Mouse (Mus musculus): ENCODE data around the gene Myo1f.

Myo1f gene

GRCm38 (mm10) chr17:33555223-33555855 is at the start of gene Myo1f:
Gene Myo1f (plus strand): TSS chr17:33555707.
- DNase-seq (ENCODE audit: low spot score), result no peak

GRCm38 (mm10) chr17:33508386-33508785 is 47.1 kb upstream of the Myo1f start:
- no peak for DNase-seq (ENCODE audit: low spot score)

DNA sequence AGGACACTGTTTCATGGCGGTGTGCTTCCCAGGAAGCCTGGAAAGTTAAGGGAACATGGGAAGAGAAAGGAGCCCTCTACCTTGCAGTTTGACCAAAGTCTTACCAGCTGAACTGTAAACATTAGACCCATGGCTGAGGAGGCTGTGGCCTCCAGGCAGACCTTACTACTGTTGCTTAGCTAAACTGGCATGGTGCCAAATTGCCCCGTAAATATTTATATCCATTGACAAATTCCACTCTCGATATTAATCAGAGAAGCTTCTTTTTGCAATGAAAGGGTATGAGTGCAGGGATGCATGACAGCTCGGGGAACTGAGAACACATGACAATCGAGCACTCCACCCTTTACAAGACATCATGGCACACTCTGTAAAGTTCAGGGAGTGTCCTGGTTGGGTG is 45.3 kb upstream of the Myo1f start:
- no peak for DNase-seq (ENCODE audit: low spot score)

- DNase-seq (ENCODE audit: low spot score), result no peak
Observed at GRCm38 (mm10) chr17:33512441-33513415, 42.8 kb upstream of the Myo1f start.

DNA sequence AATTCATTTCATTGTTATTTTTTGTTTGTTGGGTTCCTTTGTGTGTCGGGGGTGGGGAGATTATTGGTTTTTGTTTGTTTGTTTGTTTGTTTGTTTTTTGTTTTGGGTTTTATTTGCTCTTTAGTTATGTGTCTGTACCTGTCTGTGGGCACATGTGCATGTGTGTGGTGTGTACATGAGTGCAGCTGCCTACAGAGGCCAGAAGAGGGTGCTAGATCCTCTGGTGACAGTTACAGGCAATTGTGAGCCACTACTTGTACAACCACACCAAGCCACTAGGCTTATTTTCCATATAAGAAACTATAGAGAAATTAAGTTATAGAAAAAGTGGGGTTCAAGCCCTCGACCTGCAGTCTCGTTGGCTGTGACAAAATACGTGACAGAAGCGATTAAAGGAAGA is 41.6 kb upstream of the Myo1f start:
- no peak for DNase-seq (ENCODE audit: low spot score)

DNA sequence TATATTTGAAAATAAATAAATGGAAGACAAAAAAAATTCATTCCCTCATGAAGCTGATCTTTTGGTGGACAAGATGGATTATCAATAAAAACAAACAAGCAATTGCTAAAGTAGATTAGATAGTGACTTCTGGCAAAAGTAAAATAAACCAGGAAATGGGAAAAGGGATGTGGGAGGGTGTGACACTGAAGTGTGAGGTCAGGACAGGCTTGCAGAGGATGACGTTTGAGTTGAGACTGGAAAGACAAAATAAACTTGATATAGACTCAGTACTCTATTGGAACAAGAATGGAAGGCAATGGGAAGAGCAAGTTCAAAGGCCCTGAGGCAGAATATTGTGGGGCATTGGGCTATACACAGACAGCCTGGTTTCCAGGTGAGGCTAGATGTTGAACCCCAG is 35.1 kb upstream of the Myo1f start:
- DNase-seq (ENCODE audit: low spot score), result no peak

- DNase-seq (ENCODE audit: low spot score), result no peak
Observed at GRCm38 (mm10) chr17:33523431-33523917, 32.0 kb upstream of the Myo1f start.

DNA sequence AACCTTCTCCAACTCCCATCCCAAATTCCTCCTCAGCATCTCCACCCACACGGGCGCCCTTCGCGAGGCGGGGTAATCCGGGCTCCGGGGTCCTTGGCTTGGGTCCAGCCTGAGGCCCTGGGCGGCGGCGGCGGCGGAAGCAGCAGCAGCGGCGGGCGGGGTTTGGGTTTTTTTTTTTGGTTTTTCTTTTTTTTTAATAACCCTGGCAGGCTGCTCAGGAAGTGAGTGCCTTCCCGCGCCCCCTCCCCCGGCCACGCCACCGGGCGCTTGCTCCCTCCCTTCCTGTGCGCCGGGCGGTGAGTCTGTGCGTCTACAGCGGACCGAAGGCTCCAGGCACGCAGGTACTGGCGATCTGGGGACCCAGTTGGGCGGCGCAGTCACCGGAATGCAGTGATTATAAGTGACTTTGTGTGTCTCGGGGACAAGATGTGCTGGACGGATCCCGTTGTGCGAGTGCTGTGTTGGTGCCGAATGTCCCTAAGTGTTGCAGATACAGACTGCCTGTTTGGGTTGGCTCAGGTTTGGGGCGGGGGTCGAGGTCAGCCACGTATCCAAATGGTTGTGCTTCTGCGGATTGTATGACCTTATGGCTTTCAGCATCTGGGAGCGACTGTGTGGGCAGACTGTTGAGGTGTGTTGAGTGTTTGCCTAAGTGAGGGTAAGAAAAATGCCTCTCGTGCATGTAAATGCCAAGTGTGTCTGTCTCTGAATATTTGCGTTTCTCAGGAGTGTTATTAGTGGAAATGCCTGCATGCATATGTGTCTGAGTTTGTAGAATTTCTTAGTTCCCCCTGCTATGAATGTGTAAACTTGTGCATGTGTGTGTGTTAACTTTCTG is 31.4 kb upstream of the Myo1f start, which contains the start of gene Adamts10:
Adamts10 (plus strand) TSS at position 287 of the 838 bp plus-strand sequence.
- DNase-seq (ENCODE audit: low spot score), result peak; percentile 73

DNA sequence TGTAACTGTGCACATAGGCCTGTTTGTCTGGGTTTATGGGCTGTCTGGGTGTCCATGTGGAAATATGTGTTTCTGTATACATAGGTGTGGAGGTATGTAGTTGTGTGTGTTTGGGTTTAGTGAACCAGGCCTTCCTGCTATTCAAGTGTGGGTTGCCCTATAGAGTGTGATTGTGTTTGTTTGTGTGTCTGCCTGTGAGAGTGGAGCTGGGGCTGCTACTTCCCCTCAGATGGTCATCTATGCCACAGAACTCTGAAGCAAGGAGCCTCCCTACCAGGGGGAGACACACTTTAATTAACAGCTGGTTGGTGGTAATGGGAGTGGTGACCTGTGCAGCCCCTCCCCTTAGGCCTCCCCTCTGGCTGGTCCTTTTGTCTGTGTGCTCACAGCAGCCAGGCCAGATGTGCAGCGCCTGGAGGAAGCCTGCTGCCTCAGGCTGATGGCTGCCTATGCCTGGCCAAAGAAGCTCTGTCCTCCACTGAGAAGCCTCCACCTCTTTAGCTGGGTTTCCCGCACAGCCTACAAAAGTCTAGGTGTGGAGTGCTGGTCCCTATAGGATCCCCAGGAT is 30.6 kb upstream of the Myo1f start:
- DNase-seq (ENCODE audit: low spot score), result no peak

GRCm38 (mm10) chr17:33526506-33526905 is 29.0 kb upstream of the Myo1f start:
- DNase-seq (ENCODE audit: low spot score), result no peak

DNA sequence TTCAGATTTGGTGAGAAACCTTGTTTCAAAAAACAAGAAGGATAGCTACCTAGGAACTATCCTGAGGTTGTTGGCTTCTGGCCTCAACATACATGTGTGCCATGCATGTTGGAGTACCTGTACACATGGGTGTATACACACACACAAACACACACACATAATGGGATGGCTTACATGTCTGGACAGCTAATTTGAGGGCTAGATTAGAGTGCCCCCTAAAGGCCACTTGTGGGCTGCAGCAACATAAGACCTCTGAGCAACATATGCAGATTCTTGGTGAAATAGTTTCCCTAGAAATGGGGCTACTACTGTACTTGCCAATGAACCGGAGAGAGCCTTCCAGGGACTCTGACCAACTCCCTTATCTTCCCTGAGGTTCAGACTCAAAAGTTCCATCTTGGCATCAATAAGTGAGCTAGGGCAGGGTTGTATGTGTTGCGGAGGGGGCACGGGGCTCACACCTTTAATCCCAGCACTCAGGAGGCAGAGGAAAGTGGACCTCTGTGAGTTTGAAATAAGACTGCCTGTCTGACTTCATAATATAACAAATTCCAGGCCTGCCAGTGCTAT is 16.3 kb upstream of the Myo1f start:
- DNase-seq (ENCODE audit: low spot score), result peak; percentile 40

DNA sequence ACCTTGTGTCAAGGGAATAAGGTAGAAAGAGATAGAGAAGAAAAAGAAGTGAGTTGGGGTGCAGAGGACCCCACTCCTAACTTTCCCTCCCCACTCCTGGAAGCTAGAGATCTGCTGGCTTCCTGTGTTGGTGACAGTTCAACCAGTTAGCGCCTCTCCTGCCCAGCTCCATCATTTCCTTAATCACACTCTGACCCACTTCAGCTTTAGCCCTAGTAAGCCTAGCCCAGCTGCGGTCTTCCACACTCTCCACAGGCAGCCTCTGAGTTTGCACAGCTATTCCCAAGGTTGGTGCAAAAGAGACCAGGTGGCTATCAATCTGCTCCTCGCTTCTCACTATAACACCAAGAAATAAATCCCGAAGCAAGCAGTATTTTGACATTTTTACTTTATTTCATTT is 15.6 kb upstream of the Myo1f start:
- no peak for DNase-seq (ENCODE audit: low spot score)

- no peak for DNase-seq (ENCODE audit: low spot score)
Observed at GRCm38 (mm10) chr17:33549212-33549611, 6.3 kb upstream of the Myo1f start.

DNA sequence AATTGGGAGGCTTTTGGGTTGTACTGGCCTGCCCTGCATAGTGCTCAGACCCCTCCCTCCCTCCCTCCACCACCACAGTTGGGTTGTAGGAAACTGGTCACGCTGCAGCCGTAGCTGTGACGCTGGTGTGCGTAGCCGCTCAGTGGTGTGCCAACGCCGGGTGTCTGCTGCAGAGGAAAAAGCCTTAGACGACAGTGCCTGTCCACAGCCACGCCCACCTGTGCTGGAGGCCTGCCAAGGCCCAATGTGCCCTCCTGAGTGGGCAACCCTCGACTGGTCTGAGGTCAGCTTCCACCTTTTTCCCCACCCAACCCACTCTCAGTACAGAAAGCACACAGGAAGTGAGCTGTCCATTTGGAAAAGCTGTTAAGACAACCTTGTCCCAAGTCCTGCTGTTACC is 5.1 kb upstream of the Myo1f start:
- DNase-seq (ENCODE audit: low spot score), result no peak

GRCm38 (mm10) chr17:33552113-33552512 is 3.4 kb upstream of the Myo1f start:
- no peak for DNase-seq (ENCODE audit: low spot score)

DNA sequence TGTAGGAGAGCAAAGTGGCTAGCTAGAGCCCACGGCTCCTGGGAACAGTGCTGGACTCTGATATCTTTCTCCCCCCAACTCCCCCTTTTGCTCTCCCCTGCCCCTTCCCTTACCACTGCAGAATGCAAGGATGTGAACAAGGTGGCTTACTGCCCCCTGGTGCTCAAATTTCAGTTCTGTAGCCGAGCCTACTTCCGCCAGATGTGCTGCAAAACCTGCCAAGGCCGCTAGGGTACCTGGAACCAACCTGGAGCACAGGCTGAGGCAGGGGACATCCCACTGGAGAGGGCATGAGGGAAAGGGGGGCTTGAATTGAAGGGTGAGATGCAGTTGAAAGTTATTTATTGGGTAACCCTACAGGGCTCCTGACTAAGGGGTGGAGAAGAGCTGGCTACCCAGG is 2.5 kb upstream of the Myo1f start:
- peak; percentile 17 for DNase-seq (ENCODE audit: low spot score)

GRCm38 (mm10) chr17:33554536-33554935 is 971 bp upstream of the Myo1f start:
- no peak for DNase-seq (ENCODE audit: low spot score)

GRCm38 (mm10) chr17:33557922-33558321 is 2.4 kb downstream of the Myo1f start:
- DNase-seq (ENCODE audit: low spot score), result no peak

DNA sequence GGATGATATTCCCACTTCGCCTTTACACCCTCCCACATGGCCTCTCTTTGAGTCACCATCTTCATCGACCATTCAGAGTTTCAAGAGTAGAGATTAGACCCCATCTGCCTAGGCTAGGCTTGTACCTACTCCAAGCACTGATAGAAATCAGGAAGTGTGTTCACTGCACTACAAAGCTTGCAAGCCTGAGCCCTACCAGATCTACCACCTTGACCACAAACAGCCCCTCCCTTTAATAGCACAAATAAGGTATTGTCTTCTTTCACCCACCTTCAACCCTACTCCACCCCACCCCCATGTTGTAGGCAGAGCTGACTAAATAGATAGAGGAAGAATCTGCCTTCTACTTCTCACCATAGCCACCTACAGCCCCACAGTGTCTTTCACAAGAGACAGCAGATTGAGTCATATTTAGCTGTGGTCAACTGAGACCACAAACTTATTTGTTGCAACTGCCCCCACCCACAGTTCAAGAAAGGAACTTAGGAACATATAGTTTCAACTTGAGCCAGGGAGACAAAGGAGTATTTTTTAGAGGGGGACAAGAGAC is 8.1 kb downstream of the Myo1f start:
- DNase-seq (ENCODE audit: low spot score), result no peak

DNA sequence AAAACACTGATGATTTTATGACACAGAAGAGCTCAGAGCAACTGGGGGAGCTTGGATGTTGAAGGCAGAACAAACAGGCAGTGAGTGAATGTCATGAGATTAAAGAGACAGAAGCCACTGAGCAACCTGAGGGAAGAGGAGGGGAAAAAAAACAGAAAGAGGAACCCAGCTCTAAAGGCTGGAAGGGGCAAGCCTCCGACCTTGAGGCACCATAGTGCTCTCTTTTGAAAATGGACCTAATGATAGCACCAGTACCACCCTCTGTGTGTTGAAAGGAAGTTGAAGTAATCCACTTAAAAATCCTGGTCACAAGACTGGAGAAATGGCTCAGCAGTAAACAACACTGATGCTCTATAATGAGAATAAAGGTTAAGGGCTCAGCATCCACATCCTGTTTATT is 9.1 kb downstream of the Myo1f start:
- DNase-seq (ENCODE audit: low spot score), result no peak

DNA sequence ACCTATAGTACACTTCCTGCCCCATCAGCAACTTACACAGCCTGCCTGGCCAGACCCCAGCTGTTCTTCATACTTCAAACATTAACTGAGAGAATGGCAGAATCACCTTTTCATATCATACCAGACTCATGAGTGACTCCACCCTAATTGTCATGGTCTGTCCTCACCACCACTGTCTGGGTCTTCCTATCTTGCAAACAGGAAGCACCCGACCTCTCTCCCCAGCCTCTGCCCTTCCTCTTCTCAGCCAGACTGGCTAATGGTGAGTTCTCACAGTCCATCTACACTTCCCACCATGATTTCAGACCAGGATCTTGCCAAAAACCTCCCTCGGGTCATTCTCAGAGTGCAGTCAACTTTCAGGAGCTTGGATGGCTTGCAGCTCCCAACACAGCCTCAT is 10.7 kb downstream of the Myo1f start:
- no peak for DNase-seq (ENCODE audit: low spot score)
